Mouse (Mus musculus) layer of hippocampus, adult 6 months (tissue): Measurements from ENCODE around the gene Slc30a2. TPM values are rescaled to one million over a fixed set of nuclear protein-coding genes. Genes with fewer than 3 reads are reported as not detected.

ENCODE experiments used
- long read RNA-seq, 2 experiments: library from polyadenylated mRNA; unstranded; transcript quantifications; one replicate each; pipeline ENCODE4 v2.0.0; 2019 to 2020
- polyA plus RNA-seq: library from polyadenylated mRNA; unstranded; fragments of <200 nt; fragmentation: Nextera tagmentation; gene quantifications from 2 replicates; pipeline ENCODE4 v1.2.3, GENCODE M21; 2021

Gene Slc30a2
- polyA plus RNA-seq = 0.45 TPM in 2 replicates
- long read RNA-seq, experiment 1 = 0 reads
- long read RNA-seq, experiment 2 = 0 reads

GRCm38 (mm10) chr4:134343071-134344031 is at the start of gene Slc30a2:
Slc30a2 (plus strand) TSS chr4:134343181.

GRCm38 (mm10) chr4:134314876-134315275 is 28.1 kb upstream of the Slc30a2 start, which contains the start of gene Trim63:
Trim63 (plus strand) TSS chr4:134315120.

DNA sequence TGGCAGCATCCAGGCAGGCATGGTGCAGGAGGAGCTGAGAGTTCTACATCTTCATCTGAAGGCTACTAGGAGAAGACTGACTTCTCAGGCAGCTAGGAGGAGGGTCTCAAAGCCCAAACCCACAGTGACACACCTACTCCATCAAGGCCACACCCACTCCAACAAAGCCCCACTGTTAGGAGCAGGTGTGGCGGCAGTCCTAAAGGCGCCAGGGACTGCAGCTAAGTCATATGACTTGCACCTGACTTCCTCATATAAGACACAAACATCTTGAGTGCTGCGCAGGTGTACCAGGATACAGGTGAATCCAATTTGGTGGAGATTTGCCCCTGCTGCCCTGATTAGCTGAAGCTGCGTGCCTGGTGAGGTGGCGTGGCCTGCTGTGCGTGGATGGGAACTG is 40.8 kb downstream of the Slc30a2 start, which contains the start of gene Extl1:
Extl1 (minus strand) TSS at position 101 of the 400 bp plus-strand sequence.

GRCm38 (mm10) chr4:134395977-134396825 is 53.2 kb downstream of the Slc30a2 start, which contains the start of gene Pafah2:
Pafah2 (plus strand) TSS chr4:134396320.

Other genes starting within 250 kb of the Slc30a2 start
- 11.8 and 18.3 TPM in 2 replicates for gene Cd52, start 248.1 kb upstream of the Slc30a2 start, polyA plus RNA-seq
- gene Ubxn11, start 240.6 kb upstream of the Slc30a2 start, polyA plus RNA-seq = 9.2 and 13.8 TPM in 2 replicates
- gene Sh3bgrl3, start 214.4 kb upstream of the Slc30a2 start, polyA plus RNA-seq = 819 and 825 TPM in 2 replicates
- 10.9 and 14.8 TPM in 2 replicates for gene Cep85, start 156.1 kb upstream of the Slc30a2 start, polyA plus RNA-seq
- gene Gm7534, start 140.2 kb upstream of the Slc30a2 start, polyA plus RNA-seq = not detected in 2 replicates
- gene Catsper4, start 115.8 kb upstream of the Slc30a2 start, polyA plus RNA-seq = not detected in 2 replicates
- 0.19 TPM in 1 of 2 replicates, not detected in the other for gene Cnksr1, start 104.8 kb upstream of the Slc30a2 start, polyA plus RNA-seq
- 0.35 and 0.53 TPM in 2 replicates for gene E130218I03Rik, start 99.5 kb upstream of the Slc30a2 start, polyA plus RNA-seq
- gene Zfp593, start 97.6 kb upstream of the Slc30a2 start, polyA plus RNA-seq = 13.4 and 14.4 TPM in 2 replicates
- gene Gm30191, start 96.2 kb upstream of the Slc30a2 start, polyA plus RNA-seq = 0.33 and 0.40 TPM in 2 replicates
- 4.4 and 5.2 TPM in 2 replicates for gene Grrp1, start 89.1 kb upstream of the Slc30a2 start, polyA plus RNA-seq
- 9.1 and 11.3 TPM in 2 replicates for gene Pdik1l, start 55.3 kb upstream of the Slc30a2 start, polyA plus RNA-seq
- not detected in 2 replicates for gene Trim63, start 28.1 kb upstream of the Slc30a2 start, polyA plus RNA-seq
- gene Extl1, start 40.7 kb downstream of the Slc30a2 start, polyA plus RNA-seq = 21.7 and 23.6 TPM in 2 replicates
- gene Pafah2, start 53.1 kb downstream of the Slc30a2 start, polyA plus RNA-seq = 2.6 and 3.9 TPM in 2 replicates
- 302 and 340 TPM in 2 replicates for gene Stmn1, start 125.1 kb downstream of the Slc30a2 start, polyA plus RNA-seq
- gene Paqr7, start 153.5 kb downstream of the Slc30a2 start, polyA plus RNA-seq = 26.5 and 34.1 TPM in 2 replicates
- not detected in 2 replicates for gene Aunip, start 167.8 kb downstream of the Slc30a2 start, polyA plus RNA-seq
- gene Mtfr1l, start 192.2 kb downstream of the Slc30a2 start, polyA plus RNA-seq = 101 and 103 TPM in 2 replicates
- 1.8 and 2.1 TPM in 2 replicates for gene Selenon, start 209.0 kb downstream of the Slc30a2 start, polyA plus RNA-seq